Mouse (Mus musculus) cerebellum, adult 11 months (tissue): ENCODE measurements around the gene Mob1a.
"Not testable (repeated sequence)": the region's sequence is repeated elsewhere in the genome, so short reads cannot be mapped to it uniquely, and the experiment has no call there.

ENCODE experiments used
- DNase-seq: peaks from one replicate; pipeline ENCODE4 v3.0.0; 2022

Mob1a gene

DNA sequence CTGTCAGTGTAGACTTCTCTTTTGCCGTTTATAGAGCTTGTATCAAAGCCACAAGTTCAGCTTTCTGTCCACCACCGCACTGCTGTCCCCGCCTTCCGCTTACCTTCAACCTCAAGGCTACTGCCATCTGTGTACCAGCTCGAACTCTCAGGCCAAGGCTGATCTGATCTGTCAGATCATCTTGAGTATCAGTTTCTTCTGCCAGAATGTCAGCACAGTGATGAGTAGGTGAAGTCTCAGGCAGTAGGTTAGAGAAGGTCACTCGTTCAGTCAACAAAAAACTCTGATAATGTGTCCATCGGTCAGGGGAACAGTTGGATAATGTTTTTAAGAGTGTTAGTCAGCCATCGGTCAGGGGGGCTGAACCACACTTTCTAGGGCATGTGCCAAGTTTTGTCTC lies 19.5 kb downstream of the Mob1a start:
- DNase-seq = not testable (repeated sequence)

- DNase-seq = no peak
Observed at GRCm38 (mm10) chr6:83347916-83348315, 22.1 kb downstream of the Mob1a start.

- no peak for DNase-seq
Observed at GRCm38 (mm10) chr6:83348873-83349272, 23.1 kb downstream of the Mob1a start, which contains the start of gene Bola3. Bola3 (plus strand) TSS chr6:83349147.

DNA sequence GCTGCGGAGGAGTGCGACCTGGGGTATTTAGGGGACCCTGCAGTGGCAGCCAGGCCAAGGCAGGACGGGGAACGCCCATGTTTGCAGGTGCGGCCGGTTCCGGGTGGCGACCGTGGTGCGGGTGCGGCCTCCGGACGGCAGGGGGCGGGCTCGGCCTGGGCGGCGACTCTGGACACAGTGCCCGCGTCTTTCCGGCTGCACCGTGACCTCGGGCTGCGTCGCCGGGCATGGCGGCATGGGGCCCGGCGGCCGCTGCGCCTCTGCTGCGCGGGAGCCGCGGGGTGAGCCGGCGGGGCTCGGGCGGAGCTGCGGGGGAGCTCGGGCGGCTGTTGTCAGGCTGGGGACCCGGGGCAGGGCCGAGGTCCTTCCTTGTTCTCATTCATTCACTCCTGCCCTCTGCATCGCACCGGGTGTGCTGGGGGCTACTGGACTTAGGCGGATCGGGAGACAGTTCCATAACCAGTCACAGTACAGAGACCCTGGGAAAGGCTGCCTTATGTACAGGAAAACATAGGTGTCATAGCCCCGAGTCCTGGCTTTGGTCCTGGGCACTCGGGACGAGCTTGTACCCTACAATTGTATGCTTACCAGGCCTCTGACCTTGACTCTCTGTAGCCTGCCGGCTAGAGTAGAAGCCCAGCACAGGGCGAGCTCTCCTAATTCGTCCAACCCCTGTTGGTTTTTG lies 23.6 kb downstream of the Mob1a start:
- peak; percentile 92 for DNase-seq

DNA sequence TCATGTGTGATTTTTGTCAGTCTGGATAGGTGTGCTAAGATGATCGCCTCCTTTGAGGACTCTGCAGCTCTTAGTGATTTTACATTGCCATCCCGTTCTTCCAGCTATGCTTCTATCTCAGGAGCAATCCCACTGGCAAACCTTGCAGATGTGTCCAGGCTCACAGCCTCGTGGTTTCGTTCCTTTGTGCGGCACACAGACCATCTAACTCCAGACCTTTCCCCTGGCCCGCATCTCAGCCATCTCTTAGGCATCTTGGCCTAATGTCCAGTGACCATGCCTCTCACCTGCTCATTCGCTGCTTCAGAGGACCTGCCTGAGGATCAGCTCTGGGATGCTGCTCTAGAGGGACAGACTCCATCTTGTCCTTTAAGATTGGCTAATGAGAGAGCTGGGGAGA lies 24.4 kb downstream of the Mob1a start:
- no peak for DNase-seq

GRCm38 (mm10) chr6:83350851-83351405 lies 25.1 kb downstream of the Mob1a start:
- no peak for DNase-seq

DNA sequence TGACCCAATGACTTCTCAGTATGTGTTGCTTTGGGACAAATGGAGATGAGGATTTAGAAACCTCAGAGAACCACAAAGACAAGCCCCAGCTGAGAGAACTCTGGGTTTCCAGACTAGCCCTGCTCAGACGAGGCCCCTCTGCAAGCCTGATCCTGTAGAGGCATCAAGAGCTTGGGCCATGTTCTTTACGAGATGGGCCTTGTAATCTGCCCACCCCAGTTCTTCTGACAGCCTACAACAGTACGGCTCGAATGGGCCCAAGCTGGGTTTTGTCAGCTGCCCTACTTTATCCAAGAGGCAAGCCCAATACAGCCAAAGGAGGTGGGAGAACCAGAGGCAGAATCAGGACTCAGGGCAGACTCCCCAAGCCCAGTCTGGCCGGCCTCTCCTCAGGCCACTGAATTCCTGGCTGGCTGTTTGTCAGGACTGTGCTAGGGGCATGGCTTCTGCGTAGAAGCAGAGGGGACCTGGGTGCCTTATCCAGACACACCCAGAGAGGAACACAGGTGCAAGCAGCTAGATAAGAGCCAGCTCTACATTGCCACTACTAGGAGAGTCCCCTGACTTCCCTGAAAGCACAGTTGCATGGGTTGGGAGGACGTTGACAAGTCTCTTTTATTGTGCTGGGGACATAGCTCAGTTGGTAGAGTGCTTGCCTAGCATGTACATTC lies 25.8 kb downstream of the Mob1a start:
- no peak for DNase-seq

- DNase-seq = peak; percentile 90
Observed at GRCm38 (mm10) chr6:83352666-83353410, 27.0 kb downstream of the Mob1a start.

DNA sequence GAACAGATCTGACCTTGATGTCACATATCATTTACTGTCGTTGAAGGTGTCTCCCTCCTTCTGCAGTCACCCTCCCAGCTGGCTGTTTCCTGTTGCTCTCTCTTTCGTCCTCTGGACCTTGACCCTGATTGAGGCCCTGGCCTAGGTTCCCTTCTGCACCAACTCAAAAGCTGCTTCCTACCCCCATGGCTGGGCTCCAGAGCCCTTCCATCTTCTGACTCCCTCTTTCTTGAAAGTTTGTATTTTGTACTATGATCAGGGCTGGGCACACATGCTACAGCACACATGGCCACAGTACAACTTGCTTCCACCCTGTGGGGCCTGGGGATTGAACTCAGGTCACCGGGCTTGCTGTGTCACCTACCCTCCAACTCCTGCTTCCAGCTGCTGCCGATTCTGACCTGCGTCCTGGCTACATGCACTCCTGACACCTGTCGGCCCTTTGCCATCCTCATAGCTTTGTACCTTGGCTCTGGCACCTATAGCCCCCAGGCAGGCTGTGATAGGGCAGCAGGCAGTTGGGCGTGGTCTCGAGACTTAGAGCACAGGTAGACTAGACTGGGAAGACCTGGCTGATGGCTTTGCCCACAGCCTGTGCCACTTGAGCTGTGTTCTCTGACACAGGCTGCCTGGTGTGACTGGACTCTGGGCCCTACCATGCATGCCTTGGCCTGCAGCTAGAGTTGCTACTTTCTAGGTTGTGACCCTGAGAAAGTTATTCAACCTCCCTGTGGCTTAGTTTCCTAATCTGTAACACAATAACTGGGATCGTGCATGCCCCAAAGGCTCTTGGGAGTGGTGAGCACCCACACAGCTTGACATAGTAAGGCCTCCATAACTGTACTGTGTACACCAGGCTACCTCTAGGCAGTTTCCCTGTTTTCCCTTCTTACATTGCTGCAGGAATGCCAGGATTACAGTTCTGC lies 29.3 kb downstream of the Mob1a start:
- DNase-seq = no peak

GRCm38 (mm10) chr6:83356569-83357138 lies 30.8 kb downstream of the Mob1a start:
- DNase-seq = peak; percentile 85

GRCm38 (mm10) chr6:83357436-83357835 lies 31.6 kb downstream of the Mob1a start:
- DNase-seq = no peak

DNA sequence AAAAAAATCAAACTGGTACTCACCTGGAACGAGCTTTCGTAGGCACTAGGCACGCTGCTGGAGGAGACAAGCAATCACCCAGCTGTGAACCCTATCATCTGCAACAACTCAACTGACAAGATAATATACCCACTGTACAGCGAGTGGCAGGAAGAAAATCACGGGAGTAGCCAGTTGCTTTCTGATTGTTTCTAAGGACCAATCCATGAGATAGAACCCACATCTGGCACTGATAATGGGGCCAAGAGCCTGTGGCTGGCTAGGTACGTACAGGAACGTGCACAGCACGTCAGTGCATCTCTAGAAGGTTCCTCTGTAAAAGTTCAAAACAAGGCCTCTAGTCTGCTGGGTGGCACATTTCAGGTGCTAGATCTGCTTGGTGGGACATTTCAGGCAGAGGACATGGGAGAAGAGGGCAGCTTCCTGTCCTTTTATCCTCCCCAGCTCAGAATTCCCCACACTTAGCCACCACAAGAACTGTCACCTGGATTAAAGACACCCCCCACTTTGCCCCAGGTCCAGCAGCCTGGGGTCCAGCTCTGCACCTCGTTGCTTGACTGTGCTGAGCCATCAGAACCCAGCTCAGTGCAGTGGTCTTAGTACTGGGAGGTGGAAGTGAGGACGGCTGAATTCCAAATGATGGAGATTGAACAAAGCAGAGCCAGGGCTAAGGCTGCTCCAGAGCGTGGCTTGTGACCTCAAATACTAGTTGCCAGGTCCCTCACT lies 35.9 kb downstream of the Mob1a start:
- DNase-seq = no peak

GRCm38 (mm10) chr6:83363075-83363474 lies 37.3 kb downstream of the Mob1a start:
- DNase-seq = no peak

- DNase-seq = peak; percentile 63
Observed at GRCm38 (mm10) chr6:83370316-83370965, 44.6 kb downstream of the Mob1a start.

GRCm38 (mm10) chr6:83371350-83371749 lies 45.5 kb downstream of the Mob1a start:
- no peak for DNase-seq

GRCm38 (mm10) chr6:83373704-83374300 lies 48.0 kb downstream of the Mob1a start:
- DNase-seq = no peak

GRCm38 (mm10) chr6:83381510-83382491 lies 56.0 kb downstream of the Mob1a start:
- no peak for DNase-seq

GRCm38 (mm10) chr6:83385569-83386090 lies 59.8 kb downstream of the Mob1a start:
- DNase-seq = no peak
